Mouse (Mus musculus): Measurements from ENCODE around the gene Tbc1d2b.

Gene Tbc1d2b

DNA sequence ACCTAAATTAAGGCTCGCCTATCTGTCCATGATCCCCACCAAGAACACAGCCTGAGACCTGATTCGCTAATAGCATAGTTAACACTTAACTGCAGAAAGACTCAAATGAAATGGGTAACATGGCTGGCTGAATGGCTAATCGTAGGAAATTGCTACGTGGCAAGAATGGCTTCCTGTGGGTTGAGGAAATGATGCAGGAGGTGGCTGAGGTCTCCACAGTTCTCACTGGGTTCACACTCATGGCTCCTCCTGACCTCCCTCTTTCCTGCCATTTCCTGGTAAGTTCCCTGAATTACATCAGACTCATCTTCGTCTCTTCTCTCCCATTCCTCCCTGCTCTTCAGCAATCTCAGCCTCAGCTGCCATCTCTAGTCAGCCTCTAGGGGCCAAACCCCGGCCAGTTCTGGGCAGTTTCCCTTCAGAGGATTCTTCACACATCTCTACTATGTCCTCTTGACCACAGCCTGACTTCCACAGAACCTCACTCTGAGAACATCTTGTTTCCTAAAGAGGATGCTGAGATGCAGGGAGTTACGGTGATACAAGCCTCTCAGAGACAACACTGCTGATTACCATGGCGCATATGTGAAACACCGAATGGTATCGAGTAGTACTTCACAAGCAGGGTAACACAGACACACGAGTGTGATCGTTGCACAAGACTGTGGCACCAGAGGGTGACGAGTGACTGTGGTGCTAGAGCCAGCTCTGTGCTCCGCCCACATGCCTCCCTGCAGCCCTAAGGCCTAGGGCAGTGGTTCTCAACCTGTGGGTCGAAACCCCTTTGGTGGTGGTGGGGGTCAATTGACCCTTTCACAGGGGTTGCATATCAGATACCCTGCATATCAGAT, 26.1 kb downstream of the Tbc1d2b start:
- in situ Hi-C loops (cut with MboI, MseI): no loop called here

DNA sequence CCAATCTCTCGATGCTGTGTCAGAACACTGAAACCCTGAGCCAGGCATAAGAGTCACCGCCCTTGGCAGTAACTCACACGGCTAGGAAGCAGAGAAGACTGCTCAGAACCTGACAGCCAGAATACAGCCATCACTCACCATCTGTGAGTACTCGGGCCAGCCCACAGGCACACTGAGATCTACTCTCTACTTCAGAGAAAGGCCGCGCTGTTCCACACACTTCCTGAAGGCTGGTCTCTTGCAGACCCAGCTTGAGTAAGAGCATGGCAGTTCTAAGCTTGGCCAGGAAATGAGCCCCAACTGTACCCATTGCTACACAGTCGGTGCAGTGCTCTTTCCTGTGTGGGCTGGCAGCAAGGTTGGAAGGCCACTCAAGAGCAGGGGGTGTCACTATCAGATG, 27.7 kb downstream of the Tbc1d2b start:
- in situ Hi-C loops (cut with MboI, MseI): no loop called here

DNA sequence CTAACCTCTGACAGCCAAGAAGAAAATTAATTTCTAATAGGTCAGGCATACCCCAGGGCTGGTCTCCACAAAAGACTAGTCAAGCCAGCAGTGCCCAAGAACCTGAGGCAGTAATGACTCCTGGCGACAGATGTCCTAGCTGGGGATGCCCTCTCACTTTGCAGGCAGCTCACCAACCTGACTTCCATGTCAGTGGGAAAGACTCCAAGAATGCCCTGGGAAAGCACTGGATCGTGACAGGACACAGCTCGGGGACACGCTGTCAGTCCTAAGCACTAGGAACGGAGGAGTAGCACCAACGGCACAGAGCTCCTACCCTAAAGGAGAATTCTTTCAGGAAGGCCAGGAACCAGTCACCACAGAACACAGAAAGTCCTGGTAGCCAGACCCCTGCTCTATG, 28.3 kb downstream of the Tbc1d2b start:
- in situ Hi-C loops (cut with MboI, MseI): no loop called here

DNA sequence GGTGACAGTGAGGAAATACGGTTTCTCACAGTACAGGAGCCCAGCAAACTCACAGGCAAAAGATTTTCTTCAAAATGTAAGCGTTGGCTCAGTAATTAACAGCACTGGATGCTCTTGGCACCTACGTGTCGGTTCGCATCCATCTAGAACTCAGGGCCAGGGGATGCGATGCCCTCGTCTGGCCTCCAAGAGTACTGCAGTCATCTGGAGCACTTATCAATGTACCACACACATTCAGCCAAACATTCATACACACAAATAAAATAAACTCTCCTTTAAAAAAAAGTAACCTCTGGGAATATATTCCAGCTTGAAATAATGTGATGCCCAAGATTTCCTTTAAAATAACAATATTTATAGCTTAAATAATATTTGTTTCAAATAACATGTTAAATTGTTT, 29.0 kb downstream of the Tbc1d2b start:
- in situ Hi-C loops (cut with MboI, MseI): no loop called here

DNA sequence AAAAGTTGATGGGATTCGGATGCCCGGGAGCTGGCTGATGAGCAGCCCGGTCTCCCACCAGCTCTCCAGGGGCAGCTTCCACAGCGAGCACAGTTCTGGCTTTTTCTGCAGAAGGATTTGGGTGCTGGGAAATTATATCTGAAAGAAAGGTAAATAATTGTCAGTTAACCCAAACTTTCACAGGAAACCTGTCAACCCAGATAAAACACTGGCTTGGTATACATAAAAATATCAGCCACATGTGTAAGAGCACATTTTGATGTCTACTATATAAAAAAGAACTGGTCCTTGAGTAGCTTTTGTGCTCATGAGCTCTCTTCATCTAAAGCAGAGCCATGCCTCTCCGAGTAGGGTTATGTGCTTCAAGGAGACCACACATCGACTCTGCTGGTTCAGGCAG, 29.6 kb downstream of the Tbc1d2b start:
- in situ Hi-C loops (cut with MboI, MseI): no loop called here

DNA sequence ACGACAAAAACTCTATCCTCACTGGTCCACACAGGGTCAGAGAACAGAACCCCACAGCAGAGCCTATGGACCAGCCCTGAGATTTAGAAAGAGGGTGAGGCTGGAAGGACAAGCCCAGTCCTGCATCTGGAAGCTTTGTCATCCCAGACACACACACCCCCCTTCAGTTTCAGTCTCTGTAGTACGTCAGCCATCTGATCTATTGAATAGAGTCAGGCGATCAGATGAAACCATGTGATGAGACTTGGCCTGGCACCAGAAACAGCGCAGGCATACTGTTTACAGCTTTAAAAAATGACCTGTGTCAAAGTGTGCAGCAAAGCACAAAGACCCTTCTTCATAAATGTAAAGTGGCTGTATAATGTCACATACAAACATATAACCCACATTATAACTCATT, 30.0 kb downstream of the Tbc1d2b start:
- in situ Hi-C loops (cut with MboI, MseI): no loop called here

DNA sequence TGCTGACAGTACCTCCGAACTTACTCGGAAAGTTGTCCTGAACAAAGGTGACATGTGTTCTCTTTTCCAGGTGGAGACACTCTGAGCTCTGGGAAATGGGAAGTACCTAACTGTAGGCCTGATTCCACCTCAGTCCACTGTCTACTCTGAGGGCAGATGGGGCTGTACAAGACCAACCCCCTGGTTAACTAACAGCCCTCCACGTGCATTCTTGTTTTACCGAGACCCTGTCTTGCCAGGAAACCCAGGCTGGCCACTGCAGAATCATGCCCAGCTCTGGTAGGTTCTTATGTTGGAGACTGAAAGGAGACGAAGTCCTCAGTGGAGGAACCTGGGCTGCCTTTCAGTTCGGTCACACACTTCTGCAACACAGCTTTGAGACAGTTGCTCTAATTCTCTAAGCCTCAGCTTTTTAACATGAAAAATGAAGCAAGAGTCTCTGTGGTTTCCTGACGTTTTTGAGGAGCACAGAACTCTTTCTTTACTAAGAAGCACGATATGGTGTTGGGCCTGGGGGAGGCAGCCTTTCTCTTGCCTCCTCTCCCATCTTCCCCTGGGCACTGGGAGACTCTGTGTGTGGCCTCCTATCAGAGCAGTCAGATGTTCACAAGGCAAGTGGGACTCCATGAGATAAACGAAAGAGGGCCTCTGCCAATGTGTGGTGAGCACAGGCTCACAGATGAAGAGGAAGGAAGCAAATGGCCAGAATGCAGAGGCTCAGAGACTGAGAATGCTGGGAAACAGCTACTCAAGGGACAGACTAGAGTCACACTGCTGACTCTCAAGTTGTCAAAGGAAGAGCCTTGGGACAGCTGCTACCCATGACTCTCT, 33.2 kb downstream of the Tbc1d2b start:
- in situ Hi-C loops (cut with MboI, MseI): no loop called here

DNA sequence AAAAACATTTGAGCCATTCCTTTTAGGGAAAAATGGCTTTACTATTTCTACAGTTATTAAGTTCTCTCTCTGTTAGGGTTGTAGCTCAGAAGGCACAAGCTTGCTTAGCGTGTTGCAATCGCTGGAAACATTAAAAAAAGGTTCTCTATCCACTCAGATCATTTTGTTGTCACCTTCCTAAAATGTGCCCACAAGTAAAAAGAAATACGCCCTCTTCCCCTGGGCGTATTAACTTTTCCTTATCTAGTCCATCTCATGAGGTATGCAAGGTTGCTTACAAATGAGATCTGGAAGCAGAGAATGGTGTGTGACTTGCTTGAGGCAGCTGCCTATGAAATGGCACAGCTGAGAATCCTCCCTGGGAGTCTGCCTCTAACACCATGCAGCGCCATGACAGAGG, 33.8 kb downstream of the Tbc1d2b start:
- in situ Hi-C loops (cut with MboI, MseI): no loop called here

DNA sequence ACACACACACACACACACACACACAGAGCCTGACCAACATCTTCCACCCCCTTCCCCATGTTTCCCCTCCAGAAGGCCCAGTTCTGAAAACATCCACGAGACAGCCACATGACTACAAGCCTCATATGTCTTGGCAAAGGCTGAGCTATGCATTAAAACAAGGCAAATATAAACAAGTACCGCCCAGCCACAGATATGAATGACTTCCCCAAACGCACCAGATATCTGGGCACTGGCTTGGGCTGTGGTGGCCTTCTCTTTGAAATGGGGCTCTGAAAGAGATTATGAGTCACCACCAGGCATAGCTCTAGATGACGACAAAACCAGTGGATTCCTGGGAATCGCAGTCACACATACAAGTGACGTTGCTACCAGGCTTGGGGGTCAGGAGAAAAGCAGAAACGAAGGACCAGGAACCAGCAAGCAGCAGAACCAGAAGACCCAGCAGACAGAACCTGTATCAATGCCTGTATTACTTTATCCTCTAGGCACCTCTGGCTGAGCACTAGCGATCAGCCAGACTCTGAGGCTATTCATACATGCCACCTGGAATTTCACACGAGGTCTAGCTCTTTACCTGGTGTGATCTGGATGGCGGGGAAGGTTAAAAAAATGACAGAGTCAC, 35.2 kb downstream of the Tbc1d2b start:
- in situ Hi-C loops (cut with MboI, MseI): no loop called here

DNA sequence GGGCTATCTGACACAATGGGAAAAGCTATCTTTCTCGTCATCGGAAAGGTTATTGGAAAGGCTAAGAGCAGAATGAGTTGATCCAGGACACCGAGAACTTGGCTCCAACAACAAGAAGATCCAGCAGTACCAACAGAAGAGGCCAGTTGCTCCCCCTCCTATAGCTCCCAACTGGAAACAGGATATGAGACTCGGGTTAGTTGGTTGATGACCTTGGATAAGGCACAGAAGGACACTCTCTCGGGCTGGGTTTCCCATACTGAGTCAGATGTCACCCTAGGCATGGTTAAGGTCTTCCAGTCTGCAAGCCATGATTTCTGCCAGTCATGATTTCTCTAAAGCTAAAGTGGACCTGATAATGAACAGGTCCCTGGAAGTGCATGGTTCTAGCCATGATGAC, 35.8 kb downstream of the Tbc1d2b start:
- in situ Hi-C loops (cut with MboI, MseI): no loop called here

DNA sequence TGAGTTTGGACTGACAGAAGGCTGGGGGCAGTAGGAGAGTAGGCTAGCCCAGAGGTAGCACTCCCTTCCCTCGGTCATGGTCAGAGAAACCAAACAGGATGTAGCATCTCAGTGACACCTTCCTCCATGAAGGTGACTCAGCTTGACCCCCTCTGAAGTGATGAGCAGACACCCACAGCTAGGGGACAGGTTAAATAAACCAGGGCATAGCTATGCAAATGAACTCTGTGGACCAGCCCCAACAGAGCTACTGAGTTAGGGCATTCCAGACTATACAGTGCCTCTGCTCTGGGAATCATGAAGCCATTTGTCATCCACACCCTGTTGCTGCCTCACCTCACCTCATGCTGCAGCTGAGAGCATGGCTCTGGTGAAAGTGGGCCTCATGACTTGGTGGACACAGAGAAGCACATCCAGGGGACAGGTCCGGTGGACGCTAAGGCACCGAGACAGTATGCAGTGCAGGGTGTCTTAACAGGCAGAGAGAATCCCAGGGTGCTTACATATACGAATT, 36.6 kb downstream of the Tbc1d2b start:
- in situ Hi-C loops (cut with MboI, MseI): no loop called here

DNA sequence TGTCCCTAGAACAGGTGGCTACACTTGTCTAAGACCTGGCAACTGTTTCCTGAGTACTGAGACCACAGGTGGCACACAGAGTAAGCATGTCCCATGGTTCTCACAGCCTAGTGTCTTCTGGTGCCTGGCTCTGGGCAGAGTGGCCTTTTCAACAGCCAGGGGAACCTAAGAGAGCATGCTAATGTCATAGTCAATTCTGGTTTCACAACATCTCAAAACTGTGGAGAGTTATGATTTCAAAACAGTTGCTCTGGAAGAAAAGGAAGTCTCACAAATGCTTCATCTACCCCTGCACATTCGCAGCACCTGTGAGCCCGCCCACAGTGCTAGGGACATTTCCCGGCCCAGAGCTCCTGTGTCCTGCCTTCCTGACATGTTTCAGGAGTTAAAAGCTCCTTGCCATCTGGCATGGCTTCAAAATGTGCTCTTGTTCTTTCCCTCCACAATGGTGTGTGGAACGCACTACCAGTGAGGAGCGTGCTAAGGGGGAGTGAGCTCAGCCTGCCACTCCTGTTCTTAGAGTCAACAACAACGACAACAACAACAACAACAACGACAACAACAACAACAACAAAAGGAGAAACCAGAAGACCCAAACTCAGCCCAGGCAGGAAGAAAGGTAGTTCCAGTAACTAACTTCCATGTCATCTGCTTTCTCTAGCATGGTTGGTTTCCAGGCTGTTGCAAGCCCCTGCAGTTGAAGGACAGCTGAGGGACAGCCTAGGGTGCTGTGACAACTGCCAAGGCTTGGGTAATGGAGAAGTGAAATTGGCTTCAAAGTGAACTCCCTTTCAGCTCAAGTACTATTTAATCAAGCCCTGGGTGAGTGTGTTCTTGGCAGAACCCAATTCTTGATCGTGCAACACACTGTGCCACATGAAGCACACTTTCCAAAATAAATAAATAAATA, 37.6 kb downstream of the Tbc1d2b start:
- in situ Hi-C loops (cut with MboI, MseI): no loop called here

DNA sequence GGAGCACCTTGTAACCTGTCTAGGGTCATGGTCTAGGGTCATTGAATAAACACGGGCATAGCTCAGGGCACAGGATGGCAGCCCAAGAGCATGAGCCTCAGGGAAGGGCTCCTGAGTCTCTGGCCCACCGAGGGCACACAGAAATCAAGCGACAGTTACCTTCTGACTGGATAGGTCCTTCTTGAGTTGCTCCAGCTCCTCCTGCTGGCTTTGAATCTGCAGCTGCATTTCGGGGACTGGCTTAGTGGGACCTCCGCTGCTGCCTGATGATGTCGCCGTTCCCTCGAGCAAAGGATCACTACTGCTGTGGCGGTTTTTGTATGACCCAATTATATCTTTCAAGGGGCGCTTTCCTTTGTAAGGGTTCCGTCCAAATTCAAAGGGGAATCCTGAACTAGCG, 43.4 kb downstream of the Tbc1d2b start:
- in situ Hi-C loops (cut with MboI, MseI): loop anchor here (10.0 kb wide), 1 partner anchor 888 kb away; no protein-coding TSS in a partner anchor

DNA sequence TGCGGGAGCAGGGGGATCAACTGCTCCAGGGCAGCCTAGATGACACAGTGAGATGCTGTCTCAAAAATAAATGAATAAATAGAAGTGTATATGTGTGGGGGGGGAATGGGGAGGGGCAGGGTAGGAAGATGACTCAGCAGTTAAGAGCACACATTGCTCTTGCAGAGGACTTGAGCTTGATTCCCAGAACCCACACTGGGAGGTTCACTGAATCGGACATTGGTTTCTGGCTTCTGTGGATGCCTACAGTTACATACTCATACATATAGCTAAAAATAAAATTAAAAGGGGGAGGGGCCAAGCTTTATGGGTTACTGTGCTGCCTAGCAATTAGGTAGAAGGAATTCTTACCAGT, 43.9 kb downstream of the Tbc1d2b start:
- in situ Hi-C loops (cut with MboI, MseI): loop anchor here (10.0 kb wide), 1 partner anchor 888 kb away; no protein-coding TSS in a partner anchor

DNA sequence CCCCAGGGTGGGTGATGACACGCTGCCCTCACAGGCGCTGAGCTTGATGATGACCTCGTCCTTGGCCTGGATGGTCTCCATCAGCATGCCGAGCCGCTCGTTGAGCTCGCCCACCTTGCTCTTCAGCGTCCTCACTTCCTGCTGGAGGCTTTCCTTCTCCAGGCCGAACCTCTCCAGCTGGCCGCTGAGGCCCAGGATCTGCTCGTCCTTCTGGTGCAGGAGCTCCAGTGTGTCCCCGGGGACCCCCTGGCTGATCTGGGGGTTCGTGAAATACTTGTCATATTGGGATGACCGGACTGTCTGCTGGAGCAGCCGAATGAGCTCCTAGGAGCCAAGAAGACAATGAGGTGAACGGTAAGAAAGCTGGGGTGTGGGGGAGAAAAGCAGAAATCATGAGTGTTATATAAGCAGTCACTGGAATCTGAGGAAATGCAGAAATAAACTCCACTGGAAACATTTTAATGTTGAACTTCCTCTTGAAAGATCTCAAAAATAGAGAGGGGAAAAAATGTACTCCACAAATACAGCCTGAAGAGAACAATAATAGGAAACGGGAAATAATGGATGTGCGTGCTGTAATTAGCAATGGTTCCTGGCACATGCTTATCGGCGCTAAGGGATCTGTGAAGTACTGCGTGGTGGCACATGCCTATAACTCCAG, 44.4 kb downstream of the Tbc1d2b start:
- in situ Hi-C loops (cut with MboI, MseI): loop anchor here (10.0 kb wide), 1 partner anchor 889 kb away; no protein-coding TSS in a partner anchor

DNA sequence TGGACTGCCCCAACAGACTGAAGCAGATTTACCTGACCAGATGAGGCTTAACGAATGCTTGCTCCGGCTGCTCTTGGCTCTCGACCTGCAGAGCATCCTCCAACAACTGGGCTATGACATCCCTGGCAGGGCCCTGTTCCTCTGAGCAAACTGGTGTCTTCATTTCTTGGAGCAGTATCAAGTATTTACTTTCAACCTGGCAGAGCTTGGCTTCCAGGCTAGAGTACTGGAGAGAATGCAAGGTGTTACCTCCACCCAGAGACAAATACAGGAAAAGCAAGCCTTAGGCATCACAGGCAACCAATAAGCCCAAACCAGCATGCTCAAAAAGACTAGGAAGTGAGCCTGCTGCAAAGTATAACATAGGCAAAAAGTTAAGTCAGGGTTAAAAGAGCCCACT, 48.3 kb downstream of the Tbc1d2b start:
- in situ Hi-C loops (cut with MboI, MseI): loop anchor here (10.0 kb wide), 1 partner anchor 893 kb away; no protein-coding TSS in a partner anchor

DNA sequence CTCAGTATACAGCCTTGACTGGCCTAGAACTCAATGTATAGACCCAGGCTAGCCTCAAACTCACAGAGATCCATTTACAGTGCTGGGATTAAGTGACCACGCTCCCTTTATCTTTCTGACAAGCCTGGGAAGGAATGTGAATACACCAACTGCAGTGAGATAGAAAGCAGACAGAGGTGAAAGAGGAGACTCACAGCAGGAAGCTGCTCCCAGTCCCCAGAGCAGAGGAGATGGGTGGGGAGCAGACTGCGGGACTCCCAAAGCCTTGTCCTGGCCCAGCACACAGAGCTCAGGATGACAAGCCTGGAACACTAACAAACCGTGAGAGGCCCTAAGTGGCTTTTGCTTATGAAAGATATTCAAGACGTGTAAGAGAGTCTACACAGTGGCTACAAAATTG, 53.1 kb downstream of the Tbc1d2b start:
- in situ Hi-C loops (cut with MboI, MseI): no loop called here

DNA sequence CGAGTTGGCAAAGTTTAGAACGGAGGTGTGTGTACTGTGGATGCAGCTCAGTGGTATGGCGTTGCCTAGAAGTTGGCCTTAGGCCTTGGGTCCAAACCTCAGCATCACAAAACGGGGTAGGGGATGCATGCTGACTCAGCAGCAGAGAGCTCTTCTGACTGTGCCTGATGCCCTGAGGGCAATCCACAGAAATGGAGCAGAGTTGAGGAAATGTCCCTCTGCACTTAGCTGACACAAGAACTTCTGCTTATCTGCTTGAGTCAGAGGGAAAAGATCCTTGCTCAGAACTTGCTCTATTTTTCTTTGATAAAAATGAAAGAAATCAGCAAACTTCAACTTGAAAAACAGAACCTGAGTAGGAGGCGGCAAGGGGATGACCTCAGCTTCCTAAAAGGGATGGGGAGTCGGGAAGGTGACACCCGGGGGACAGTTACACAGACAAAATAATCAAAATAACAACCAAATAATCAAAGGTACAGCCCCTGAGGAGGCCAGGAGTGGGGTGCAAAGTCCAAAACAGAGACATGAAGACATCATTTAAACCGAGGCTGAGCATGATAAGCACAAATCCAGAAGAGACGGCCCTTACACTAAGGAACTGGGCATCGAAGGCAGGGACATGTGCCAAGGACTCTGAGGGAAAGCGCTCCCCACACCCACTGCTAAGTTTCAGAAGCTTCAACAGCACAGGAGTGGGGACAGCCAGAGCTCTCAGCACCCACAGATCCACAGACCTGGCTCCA, 54.2 kb downstream of the Tbc1d2b start:
- in situ Hi-C loops (cut with MboI, MseI): no loop called here

DNA sequence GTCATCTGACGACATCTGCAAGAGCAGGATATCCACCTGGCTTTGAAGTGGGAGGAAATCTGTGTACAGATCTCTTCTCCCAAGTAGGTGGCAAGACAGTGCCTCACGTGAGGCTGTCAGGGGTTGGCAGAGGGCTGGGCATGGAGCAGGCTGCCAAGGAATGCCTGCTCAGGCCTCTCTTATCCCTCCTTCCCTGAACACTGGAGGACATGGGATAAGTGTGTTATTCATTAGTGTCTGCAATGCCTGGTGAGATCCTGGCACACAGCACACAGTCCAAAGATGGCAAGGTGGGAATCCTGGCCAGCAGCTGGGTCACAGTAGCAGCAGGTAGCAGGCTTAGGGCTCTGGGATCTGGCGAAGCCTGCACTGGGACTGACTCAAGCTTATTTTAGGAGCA, 57.5 kb downstream of the Tbc1d2b start:
- in situ Hi-C loops (cut with MboI, MseI): no loop called here

DNA sequence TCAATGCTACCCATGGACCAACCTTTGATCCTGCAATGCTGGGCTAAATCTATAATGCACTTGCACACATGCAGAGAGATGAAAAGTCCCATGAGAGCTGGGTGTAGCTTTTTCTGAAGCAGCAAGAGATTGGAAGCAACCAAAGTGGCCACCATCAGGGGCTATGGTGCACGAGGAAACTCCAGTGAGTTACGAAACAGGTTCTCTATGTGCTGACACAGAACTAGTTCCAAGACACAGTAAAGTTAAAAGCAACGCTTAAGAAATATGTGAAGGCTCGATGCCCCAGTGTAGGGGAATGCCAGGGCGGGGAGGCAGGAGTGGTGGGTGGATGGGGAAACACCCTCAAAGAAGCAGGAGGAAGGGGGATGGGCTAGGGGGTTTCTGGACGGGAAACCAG, 61.9 kb downstream of the Tbc1d2b start:
- in situ Hi-C loops (cut with MboI, MseI): loop anchor here (5.0 kb wide), 1 partner anchor 244 kb away; no protein-coding TSS in a partner anchor
